Mouse (Mus musculus): ENCODE measurements around the gene 1700018B08Rik. TPM values are rescaled to one million over a fixed set of nuclear protein-coding genes. Genes with fewer than 3 reads are reported as not detected.

1700018B08Rik gene
- polyA plus RNA-seq, 1 experiment from 2014 or later = not detected

DNA sequence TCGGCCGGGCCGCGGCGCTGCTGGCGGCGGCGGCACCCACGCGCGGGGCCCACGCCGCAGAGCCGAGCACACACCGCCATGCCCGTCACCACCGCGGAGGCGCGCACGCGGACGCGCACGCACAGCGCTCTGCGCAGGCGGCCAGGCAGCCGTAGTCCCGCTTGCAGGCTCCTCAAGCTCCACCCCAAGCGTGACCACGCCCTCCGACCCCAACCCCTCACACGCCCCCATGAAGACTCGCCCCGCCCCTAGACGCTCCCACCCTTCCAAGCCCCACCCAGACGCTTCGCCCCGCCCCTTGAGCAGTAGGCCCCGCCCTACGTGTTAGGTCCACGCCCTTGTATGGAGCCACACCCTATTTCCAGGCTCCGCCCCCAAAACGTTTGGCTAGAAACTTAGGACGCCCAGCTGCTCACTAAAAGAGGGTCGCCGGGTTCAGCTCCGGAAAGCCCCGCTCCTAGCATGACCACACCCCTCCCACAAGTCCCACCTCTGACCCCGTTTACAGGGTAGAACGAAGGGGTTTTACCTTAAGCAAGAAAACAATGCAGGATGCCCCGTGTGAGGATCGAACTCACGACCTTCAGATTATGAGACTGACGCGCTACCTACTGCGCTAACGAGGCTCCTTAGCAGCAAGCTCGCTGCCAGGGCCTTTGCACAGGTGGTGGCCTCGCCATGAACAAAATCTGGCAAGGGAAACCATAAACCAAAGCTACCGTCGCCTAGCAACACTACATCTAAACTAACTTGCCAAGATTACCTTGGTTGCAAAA is 34.7 kb upstream of the 1700018B08Rik start, which contains the start of gene Fbxo31:
Gene Fbxo31, minus strand, starts transcription at position 131 of the 776 bp plus-strand sequence.
- Histone ChIP-seq H3K36me3 (no peaks in the 10 kb centered on the region), H3K4me1 (replicated peaks) (peaks cover 37% of the 10 kb centered on the region), H3K27me3 (0 out of 2 replicates have a peak, but pooled peaks cover 3% of the 10 kb centered on the region), H3K4me3 (peak within 1 kb of the TSS; percentile 95), H3K9ac (peak within 1 kb of the TSS; percentile 88), H3K27ac (replicated peaks) (peak within 1 kb of the TSS; percentile 79), H3K4me2 (peak within 1 kb of the TSS; percentile 91), H3K9me3 (no peaks in the 10 kb centered on the region)
- peak; percentile 91 for ATAC-seq (ENCODE audit: low FRiP score, low read depth)
- under 1% methylated on average over 62 of the region's 63 CpGs for WGBS

- Histone ChIP-seq H3K36me3 (no peaks in the 10 kb centered on the region), H3K9me3 (no peaks in the 10 kb centered on the region), H3K4me1 (replicated peaks) (peaks cover 37% of the 10 kb centered on the region), H3K4me3 (peak overlapping the region; percentile 95), H3K9ac (peak overlapping the region; percentile 88), H3K27me3 (no peaks in the 10 kb centered on the region), H3K4me2 (peak overlapping the region; percentile 91), H3K27ac (replicated peaks) (peak overlapping the region; percentile 79)
- WGBS = 1% methylated on average over 43 of the region's 44 CpGs
- peak; percentile 67 for ATAC-seq (ENCODE audit: low FRiP score, low read depth)
Observed at GRCm38 (mm10) chr8:121577751-121578675, 33.9 kb upstream of the 1700018B08Rik start.

DNA sequence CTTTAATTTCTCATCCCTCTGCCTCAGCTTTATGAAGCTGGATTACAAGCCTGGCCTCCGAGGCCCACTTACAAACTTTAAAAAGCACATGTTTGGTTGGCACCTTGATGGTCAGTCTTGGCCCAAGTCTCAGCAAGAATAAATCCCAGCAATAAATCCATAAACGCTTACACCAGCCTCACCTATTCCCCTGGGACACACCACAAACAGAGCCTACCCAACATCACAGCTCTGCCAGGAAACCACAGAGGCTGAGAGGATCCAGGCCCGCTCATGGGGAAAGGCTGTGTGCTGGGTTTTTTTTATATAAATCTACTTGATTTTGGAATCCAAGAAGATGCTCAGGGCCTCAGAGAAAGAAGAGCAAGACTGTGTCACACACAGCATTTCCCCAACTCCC is 31.5 kb upstream of the 1700018B08Rik start:
- Histone ChIP-seq H3K4me3 (no peak overlapping the region), H3K4me1 (replicated peaks) (peaks cover 37% of the 10 kb centered on the region), H3K4me2 (no peak overlapping the region), H3K36me3 (no peaks in the 10 kb centered on the region), H3K27me3 (no peaks in the 10 kb centered on the region), H3K9ac (no peak overlapping the region), H3K27ac (replicated peaks) (no peak overlapping the region), H3K9me3 (no peaks in the 10 kb centered on the region)
- ATAC-seq (ENCODE audit: low FRiP score, low read depth) = no peak
- 72% methylated on average over 3 of the region's 3 CpGs for WGBS

DNA sequence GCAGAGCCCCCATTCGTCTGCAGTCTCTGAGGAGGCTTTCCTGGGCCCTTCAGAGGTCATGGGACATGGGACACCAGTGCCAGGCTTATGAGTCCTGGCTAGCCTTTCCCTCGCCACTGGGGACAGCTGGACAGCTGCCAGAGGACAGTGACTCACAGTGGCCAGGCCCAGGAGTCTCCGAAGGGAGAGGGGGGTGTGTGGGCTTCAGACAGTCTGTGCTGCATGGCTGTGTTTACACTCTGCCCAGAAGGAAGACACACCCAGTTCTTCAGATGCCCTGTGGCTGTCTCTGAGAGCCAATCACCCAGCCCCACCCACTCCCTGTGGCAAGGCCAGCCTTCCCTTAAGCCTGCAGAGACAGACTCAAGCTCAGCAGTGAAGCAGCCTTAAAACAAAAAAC is 29.2 kb upstream of the 1700018B08Rik start:
- no peaks in the 10 kb centered on the region for H3K27me3 ChIP-seq
- peaks cover 33% of the 10 kb centered on the region for H3K4me1 ChIP-seq (replicated peaks)
- no peak overlapping the region for H3K4me3 ChIP-seq
- no peaks in the 10 kb centered on the region for H3K9me3 ChIP-seq
- no peak overlapping the region for H3K9ac ChIP-seq
- H3K36me3 ChIP-seq = no peaks in the 10 kb centered on the region
- H3K27ac ChIP-seq (replicated peaks) = no peak overlapping the region
- WGBS = 49% methylated on average over 3 of the region's 3 CpGs
- ATAC-seq (ENCODE audit: low FRiP score, low read depth) = no peak
- no peak overlapping the region for H3K4me2 ChIP-seq

GRCm38 (mm10) chr8:121572121-121572520 is 28.0 kb upstream of the 1700018B08Rik start:
- 78% methylated on average over 7 of the region's 7 CpGs for WGBS
- H3K9me3 ChIP-seq = no peaks in the 10 kb centered on the region
- no peak overlapping the region for H3K27ac ChIP-seq (replicated peaks)
- no peak overlapping the region for H3K9ac ChIP-seq
- H3K36me3 ChIP-seq = no peaks in the 10 kb centered on the region
- H3K27me3 ChIP-seq = no peaks in the 10 kb centered on the region
- H3K4me1 ChIP-seq (replicated peaks) = peaks cover 26% of the 10 kb centered on the region
- H3K4me3 ChIP-seq = no peak overlapping the region
- no peak overlapping the region for H3K4me2 ChIP-seq
- no peak for ATAC-seq (ENCODE audit: low FRiP score, low read depth)

DNA sequence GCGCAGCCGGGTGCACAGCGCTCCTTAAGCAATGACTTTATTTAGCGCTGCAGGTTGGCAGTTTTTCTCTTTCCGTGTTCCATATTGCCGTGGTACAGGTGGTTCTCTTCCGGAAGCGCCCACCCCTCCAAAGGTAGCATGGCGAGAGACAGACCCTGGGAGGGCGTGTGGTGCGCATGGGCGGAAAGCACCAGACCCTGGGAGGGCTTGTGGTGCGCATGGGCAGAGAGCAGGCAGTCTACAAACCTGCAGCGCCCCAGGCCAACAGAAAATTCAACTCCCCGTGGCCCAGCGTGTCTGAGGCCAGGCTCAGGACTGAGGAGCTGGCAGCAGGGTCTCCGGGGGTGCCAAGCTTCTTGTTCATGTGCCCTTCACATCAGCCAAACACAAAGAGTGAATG is 26.7 kb upstream of the 1700018B08Rik start:
- no peaks in the 10 kb centered on the region for H3K27me3 ChIP-seq
- 84% methylated on average over 17 of the region's 17 CpGs for WGBS
- no peaks in the 10 kb centered on the region for H3K36me3 ChIP-seq
- H3K9ac ChIP-seq = no peak overlapping the region
- H3K9me3 ChIP-seq = no peaks in the 10 kb centered on the region
- no peak for ATAC-seq (ENCODE audit: low FRiP score, low read depth)
- no peak overlapping the region for H3K4me3 ChIP-seq
- no peak overlapping the region for H3K27ac ChIP-seq (replicated peaks)
- H3K4me2 ChIP-seq = no peak overlapping the region
- H3K4me1 ChIP-seq (replicated peaks) = peaks cover 13% of the 10 kb centered on the region

DNA sequence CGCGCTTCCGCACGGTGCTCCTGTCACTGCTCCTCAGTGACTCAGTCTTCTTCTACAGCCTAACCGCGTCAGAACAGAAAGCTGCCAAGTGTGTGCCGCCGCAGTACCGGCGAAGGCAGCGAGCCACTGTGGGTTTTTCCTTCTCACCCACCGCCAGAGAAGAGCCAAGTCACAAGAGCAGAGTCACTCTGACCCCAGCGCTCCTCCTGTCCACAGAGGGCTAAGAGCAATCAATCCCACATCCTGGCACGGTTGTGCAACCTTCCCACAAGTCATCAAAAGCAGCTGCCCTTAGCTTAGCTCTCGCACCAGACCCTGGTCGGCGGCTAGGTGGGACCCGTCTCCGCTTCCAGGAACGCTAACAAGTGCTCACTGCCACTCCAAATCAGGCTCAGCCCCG is 26.2 kb upstream of the 1700018B08Rik start:
- no peak overlapping the region for H3K27ac ChIP-seq (replicated peaks)
- H3K4me3 ChIP-seq = no peak overlapping the region
- no peak overlapping the region for H3K4me2 ChIP-seq
- WGBS = 87% methylated on average over 21 of the region's 21 CpGs
- peaks cover 9% of the 10 kb centered on the region for H3K4me1 ChIP-seq (replicated peaks)
- no peaks in the 10 kb centered on the region for H3K27me3 ChIP-seq
- no peak overlapping the region for H3K9ac ChIP-seq
- H3K36me3 ChIP-seq = no peaks in the 10 kb centered on the region
- no peak for ATAC-seq (ENCODE audit: low FRiP score, low read depth)
- H3K9me3 ChIP-seq = no peaks in the 10 kb centered on the region

DNA sequence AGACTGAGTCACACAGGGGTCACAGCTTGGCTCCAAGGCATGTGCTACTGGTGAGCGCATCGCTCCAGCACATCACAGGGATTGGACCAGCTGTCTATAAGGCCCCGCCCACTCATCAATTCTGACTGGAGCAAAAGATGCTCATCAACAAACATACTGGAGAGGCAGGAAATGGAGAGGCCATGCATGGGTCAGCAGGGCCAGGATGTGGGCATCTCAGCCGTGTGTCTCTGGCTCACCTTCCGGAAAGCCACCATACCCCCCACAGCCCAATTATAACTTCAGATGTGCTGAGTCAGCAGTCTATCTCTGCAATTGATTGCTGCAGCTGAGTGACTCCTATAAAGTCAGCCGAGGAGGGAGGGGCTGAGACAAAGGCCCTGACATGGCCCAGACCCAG is 24.2 kb upstream of the 1700018B08Rik start:
- H3K36me3 ChIP-seq = no peaks in the 10 kb centered on the region
- WGBS = 68% methylated on average over 6 of the region's 6 CpGs
- H3K9me3 ChIP-seq = no peaks in the 10 kb centered on the region
- no peak overlapping the region for H3K4me2 ChIP-seq
- H3K9ac ChIP-seq = no peak overlapping the region
- H3K27ac ChIP-seq (replicated peaks) = no peak overlapping the region
- H3K4me1 ChIP-seq (replicated peaks) = no peaks in the 10 kb centered on the region
- no peak overlapping the region for H3K4me3 ChIP-seq
- H3K27me3 ChIP-seq = no peaks in the 10 kb centered on the region
- no peak for ATAC-seq (ENCODE audit: low FRiP score, low read depth)

DNA sequence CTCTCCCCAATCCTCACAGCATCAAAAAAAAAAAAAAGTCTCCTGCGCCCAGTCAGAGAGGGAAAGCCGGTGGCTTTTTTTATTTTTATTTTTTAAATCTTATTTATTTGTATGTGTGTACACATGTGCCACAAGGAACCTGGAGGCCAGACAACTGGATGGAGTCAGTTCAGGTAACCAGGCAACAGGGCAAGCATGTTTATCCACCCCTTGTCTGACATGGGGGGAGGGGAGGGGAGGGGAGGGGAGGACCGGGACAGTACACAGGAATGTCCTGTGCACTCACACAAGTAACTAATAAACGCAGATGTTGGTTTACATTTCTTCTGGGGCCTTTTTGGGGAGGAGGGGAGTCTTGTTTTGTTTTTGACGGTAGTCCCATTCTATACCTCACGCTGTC is 19.6 kb upstream of the 1700018B08Rik start:
- H3K27me3 ChIP-seq = no peaks in the 10 kb centered on the region
- ATAC-seq (ENCODE audit: low FRiP score, low read depth) = no peak
- peaks cover 12% of the 10 kb centered on the region for H3K36me3 ChIP-seq
- no peak overlapping the region for H3K27ac ChIP-seq (replicated peaks)
- H3K9ac ChIP-seq = no peak overlapping the region
- WGBS = 63% methylated on average over 6 of the region's 6 CpGs
- H3K4me1 ChIP-seq (replicated peaks) = no peaks in the 10 kb centered on the region
- H3K4me3 ChIP-seq = no peak overlapping the region
- H3K4me2 ChIP-seq = no peak overlapping the region
- no peaks in the 10 kb centered on the region for H3K9me3 ChIP-seq

DNA sequence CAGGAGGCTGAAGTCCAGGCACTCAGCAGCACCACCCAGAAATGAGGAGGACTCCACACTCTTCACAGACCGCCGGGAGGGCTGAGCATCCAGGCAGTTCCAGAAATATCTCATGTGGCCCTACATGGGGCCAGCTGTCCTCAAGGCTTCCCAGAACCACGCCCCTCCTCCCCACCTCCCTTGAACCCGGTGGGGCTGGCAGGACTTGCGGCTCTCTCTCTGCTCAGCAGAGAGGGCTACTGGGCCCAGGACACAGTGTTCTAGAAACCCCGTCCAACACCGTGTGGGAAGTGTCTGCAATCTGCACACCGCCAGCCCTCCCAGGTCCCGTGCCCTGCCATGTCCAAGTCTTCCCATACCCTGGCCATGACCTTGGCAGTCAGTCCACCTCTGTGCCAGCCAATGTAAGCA is 18.8 kb upstream of the 1700018B08Rik start:
- H3K4me3 ChIP-seq = no peak overlapping the region
- WGBS = 78% methylated on average over 9 of the region's 9 CpGs

DNA sequence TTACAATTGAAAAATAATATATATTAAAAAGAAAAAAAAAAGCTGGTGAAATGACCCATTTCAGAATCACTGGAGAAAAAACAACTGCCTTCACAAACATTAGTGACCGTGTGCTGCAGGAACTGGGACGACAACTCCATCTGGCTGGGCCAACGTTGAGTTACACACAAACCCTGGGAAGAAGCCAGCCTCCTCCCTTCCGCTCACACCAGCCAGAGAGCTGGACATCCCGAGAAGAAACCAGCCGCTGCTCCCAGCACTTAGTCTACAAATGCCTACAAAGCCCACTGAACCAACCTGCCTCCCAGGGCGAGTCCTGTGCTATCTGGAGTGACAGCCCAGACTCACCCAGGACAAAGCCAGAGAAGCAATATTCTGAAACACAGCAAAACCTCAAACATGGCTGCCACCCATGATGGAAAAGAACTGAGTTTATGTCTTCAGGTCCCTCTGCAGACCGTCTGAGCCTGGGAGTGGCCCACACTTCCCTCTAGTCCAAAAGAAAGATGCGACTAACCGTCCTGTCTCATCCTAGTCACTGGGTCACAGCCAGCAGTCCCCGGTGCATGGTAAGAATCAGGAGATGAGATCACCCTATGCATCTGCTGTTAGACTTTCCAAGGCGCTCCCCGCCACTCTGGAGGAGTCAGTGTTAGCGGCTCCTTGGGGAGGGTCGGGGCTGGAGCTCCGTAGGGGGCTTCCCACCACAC is 17.7 kb upstream of the 1700018B08Rik start:
- no peaks in the 10 kb centered on the region for H3K4me1 ChIP-seq (replicated peaks)
- no peak for ATAC-seq (ENCODE audit: low FRiP score, low read depth)
- H3K27ac ChIP-seq (replicated peaks) = no peak overlapping the region
- no peaks in the 10 kb centered on the region for H3K27me3 ChIP-seq
- WGBS = 85% methylated on average over 16 of the region's 16 CpGs
- no peak overlapping the region for H3K9ac ChIP-seq
- H3K4me3 ChIP-seq = no peak overlapping the region
- peaks cover 17% of the 10 kb centered on the region for H3K36me3 ChIP-seq
- H3K9me3 ChIP-seq = no peaks in the 10 kb centered on the region
- no peak overlapping the region for H3K4me2 ChIP-seq

More for the DNA sequence above, 18.8 kb upstream of the 1700018B08Rik start:
- H3K9me3 ChIP-seq = no peaks in the 10 kb centered on the region
- no peak for ATAC-seq (ENCODE audit: low FRiP score, low read depth)
- H3K4me2 ChIP-seq = no peak overlapping the region
- no peaks in the 10 kb centered on the region for H3K27me3 ChIP-seq
- no peak overlapping the region for H3K9ac ChIP-seq
- no peaks in the 10 kb centered on the region for H3K4me1 ChIP-seq (replicated peaks)
- peaks cover 17% of the 10 kb centered on the region for H3K36me3 ChIP-seq
- no peak overlapping the region for H3K27ac ChIP-seq (replicated peaks)
